Mouse (Mus musculus): Measurements from ENCODE around the gene Bmpr2.

DNA sequence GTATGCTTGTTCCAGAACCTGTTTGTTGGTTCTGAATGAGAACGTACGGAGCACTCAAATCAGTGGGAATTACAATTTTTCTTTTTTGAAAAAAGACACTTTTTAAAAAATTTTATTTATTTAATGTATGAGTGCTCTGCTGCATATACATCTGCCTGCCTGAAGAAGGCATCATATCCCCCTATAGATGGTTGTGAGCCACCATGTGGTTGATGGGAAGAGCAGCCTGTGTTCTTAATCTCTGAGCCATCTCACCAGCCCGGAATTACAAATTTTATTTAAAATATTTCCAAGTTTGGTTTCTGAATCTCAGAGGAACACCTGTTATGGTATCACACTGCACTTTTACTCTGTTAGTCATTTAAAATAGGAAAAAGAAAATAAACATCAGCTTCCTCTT is 110.8 kb downstream of the Bmpr2 start:
- TF ChIP-seq CTCF (IDR thresholded peaks at IDR 0.05; ENCODE audit: extremely low read depth, insufficient read length, insufficient replicate concordance, low read depth, low read length): no peak
- TF ChIP-seq POLR2A (IDR thresholded peaks at IDR 0.05; ENCODE audit: low read depth, low read length): no peak
